Mouse (Mus musculus) c-Kit-negative CD71-positive TER-119-positive erythroid progenitor cells, embryonic 14.5 days (primary cell): ENCODE measurements around the gene Dusp9.

Experiments used
- DNase-seq: peaks from one replicate; pipeline ENCODE4 v3.0.0-alpha.2; 2013; ENCODE audit warnings: low read depth, low spot score

The Dusp9 gene

GRCm38 (mm10) chrX:73663143-73663542 is 23.9 kb downstream of the Dusp9 start:
- no peak for DNase-seq

DNA sequence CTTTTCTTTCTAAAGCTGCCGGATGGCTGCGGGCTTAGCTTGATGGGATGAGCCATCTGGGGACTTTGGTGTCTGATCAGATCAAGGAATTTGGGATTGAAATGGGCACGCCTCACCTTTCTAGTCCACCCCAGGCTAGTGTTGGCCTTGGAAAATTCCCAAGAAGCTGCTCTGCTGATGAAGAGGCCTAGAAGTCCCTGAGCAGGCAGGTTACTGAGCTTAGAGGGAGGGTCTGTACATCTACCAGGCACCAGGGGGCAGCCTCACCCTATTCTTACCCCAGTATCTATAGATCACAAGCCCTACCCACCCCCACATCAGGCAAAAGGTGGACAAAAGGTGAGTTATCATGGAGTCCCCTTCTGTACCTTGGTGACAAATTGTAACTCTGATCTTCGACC is 32.8 kb downstream of the Dusp9 start:
- DNase-seq, result no peak

DNA sequence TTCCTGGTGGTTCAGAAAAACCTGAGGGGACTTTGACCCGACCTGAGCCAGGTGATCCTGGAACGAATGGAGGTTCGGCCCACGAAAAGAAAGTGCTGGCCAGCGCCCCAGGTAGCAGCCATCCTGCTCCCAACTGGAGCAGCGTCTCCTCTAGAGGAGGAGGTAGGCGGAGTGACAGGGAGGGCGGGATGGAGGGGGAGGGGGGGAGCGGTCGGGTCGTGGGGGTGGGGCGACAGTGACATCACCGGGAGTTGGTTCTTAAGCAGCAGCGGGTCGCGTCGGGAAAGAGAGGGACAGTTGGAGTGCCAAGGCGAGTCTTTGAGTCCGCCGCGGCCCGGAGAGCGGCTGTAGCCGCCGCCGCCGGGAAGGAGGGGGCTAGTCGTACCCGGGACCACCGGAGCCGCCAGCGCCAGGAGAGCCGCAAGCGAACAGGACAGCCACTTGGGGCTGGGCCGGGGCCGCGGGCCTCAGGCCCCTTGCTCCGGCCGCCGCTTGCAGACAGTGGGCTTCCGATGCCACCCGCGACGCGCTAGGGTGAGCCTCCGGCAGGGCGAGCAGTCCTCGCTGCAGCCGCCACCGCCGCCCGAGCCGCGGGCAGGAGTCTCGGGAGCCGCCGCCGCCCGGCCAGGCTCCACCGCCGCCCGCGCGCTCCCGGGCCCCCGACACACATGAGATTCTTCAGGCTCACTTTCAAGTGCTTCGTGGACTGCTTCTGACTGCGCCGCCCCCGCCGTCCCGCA is 33.8 kb downstream of the Dusp9 start, which contains the start of gene Slc6a8:
Gene Slc6a8 (plus strand): TSS at position 272 of the 740 bp plus-strand sequence.
- DNase-seq, result no peak

- DNase-seq, result no peak
These were observed 34.4 kb downstream of the Dusp9 start for GRCm38 (mm10) chrX:73673619-73673967.

DNA sequence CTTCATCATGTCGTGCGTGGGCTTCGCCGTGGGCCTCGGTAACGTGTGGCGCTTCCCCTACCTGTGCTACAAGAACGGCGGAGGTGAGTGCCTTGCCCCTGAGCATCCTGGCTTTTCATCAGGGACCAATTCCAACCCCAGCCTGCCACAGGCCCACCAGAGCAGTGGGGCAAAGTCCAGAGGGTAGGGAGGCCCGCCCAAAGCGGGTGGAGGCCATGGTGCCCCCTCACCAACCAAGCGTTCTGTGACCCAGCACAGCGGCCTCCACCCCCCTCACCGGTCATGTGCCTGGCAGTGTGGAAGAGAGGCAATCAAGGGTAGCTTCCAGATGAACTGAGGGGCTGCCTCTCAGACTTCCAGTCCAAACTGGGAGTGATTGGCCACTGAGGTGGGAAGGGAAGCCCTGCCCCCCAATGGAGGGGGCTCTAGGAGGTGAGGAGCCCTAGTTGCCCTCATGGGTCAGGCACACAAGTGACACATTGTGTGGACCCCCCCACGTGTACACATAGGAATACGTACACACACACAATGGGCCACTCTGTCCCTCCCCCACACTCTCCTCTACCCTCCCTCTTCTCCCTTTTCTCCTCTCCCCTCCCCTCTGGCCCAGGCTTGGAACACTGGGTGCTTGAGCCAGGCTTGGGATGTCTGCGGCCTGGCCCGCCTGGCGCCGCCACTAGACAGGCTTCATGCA is 34.9 kb downstream of the Dusp9 start:
- no peak for DNase-seq

DNA sequence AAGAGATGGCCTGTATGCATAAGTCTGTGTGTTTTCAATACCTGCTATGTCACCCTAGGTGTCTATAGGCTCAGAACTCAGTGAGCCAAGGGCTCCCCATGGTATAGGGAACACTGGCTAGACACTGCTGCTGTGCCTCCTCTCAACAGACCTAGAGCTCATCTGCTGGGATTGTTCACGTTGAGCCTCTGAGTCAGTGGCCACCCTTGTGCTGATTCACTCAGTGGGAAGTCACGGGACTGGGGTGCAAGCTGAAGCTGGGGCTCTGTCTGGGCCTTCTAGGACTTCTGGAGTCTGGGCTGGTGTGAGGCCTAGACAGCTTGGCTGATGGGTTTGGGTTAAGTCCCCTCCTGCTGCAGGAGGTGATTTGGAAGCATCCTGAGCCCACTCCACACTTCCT is 36.0 kb downstream of the Dusp9 start:
- no peak for DNase-seq

GRCm38 (mm10) chrX:73676668-73677067 is 37.4 kb downstream of the Dusp9 start:
- DNase-seq, result no peak

- DNase-seq, result no peak
These were observed 44.9 kb downstream of the Dusp9 start for GRCm38 (mm10) chrX:73684156-73684555.

GRCm38 (mm10) chrX:73684978-73685377 is 45.8 kb downstream of the Dusp9 start:
- no peak for DNase-seq

DNA sequence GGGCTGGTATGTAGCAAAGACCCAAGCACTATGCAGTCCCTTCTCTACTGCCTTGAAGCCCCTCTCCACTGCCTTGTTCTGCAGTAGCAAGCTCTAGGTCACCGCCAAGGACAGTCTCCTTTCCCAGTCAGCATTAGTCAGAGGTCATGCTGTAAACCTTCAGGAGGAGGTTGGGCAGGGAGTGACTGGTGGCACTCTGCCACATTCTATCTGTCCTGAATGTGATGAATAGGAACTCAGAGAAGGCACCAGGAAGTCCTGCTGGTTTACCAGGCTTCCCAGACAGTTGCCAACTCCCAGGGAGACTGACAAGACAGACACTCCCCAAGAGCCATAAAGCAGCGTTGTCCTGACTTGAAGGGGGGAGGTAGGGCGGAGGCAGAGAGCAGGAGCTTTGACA is 46.4 kb downstream of the Dusp9 start:
- DNase-seq, result no peak

DNA sequence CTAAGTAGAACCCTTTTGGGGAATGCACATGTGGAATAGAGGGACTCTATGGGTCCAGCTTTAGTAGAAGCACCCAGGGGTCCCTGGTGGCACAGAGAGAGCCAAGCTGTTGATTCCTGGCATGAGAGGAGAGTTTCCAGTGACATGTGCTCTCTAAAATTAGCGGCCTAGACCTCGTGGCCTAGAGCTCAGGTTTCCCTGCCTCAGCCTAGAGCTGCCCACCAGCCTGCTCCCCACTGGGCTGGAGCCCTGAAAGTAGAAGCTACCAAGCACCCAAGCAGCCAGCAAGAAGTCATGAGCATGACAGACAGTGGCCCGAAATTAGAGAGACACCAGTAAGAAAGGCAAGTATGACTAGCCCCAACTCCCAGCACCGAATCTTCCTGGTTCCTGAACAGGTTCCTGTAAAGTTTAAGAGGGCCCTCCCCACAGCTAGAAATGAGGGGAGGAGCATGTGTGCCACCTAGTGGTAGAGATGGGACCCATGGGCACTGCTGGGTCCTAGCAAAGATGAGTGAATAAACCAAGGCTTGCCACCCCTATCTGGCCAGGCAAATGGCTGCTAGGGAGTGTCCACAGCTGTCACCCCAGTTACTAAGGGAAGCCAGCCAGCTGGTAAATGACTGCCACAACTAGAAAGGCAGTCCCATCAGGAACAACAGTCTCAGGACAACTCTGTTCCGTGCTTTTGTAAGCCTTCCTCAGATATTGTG is 51.9 kb downstream of the Dusp9 start:
- DNase-seq, result no peak
